Mouse (Mus musculus) gastrocnemius, postnatal 14 days (tissue): ENCODE measurements at regions not wholly inside any gene's neighbourhood (a gene's known extent, or its start where the extent isn't known, plus 50 kb on each side); places are given as distances from the start of the nearest gene placed in this dataset.

Source experiments
- DNase-seq: peaks from one replicate; pipeline ENCODE4 v3.0.0; 2021; ENCODE audit warnings: mixed read lengths
- intact Hi-C: fragments of 180-260 bp; cut with DNase I; formaldehyde crosslinking; loops from one replicate; pipeline ENCODE4 v1.15.1; 2025; ENCODE audit warnings: low total_unique reads

GRCm38 (mm10) chr2:75265739-75266699 is 393.0 kb upstream of the Hnrnpa3 start:
- intact Hi-C loops, result no loop called here

GRCm38 (mm10) chr2:75267949-75268348 is 391.1 kb upstream of the Hnrnpa3 start:
- intact Hi-C loops, result no loop called here
- DNase-seq, result no peak

More at GRCm38 (mm10) chr2:75265739-75266699, 393.0 kb upstream of the Hnrnpa3 start:
- no peak for DNase-seq

GRCm38 (mm10) chr2:75269446-75269845 is 389.6 kb upstream of the Hnrnpa3 start:
- no peak for DNase-seq
- intact Hi-C loops, result no loop called here

GRCm38 (mm10) chr2:75270115-75270514 is 388.9 kb upstream of the Hnrnpa3 start:
- no peak for DNase-seq
- intact Hi-C loops, result no loop called here

GRCm38 (mm10) chr2:75287900-75288299 is 371.2 kb upstream of the Hnrnpa3 start:
- intact Hi-C loops, result no loop called here
- no peak for DNase-seq

GRCm38 (mm10) chr2:75291674-75292073 is 367.4 kb upstream of the Hnrnpa3 start:
- intact Hi-C loops, result no loop called here
- no peak for DNase-seq

GRCm38 (mm10) chr2:75306821-75307220 is 352.2 kb upstream of the Hnrnpa3 start:
- DNase-seq, result no peak
- intact Hi-C loops, result no loop called here

GRCm38 (mm10) chr2:75311191-75311590 is 347.9 kb upstream of the Hnrnpa3 start:
- intact Hi-C loops, result loop anchor here (5.0 to 10.0 kb wide), 3 partner anchors 156 to 609 kb away; partner anchors contain the start of gene Hoxd8
- no peak for DNase-seq

GRCm38 (mm10) chr2:75312246-75312645 is 346.8 kb upstream of the Hnrnpa3 start:
- intact Hi-C loops, result loop anchor here (5.0 to 10.0 kb wide), 3 partner anchors 157 to 610 kb away; partner anchors contain the start of gene Hoxd8
- peak; percentile 10 for DNase-seq

GRCm38 (mm10) chr2:75315341-75315740 is 343.7 kb upstream of the Hnrnpa3 start:
- DNase-seq, result no peak
- intact Hi-C loops, result loop anchor here (10.0 kb wide), 2 partner anchors 161 to 351 kb away; no protein-coding TSS in a partner anchor

GRCm38 (mm10) chr2:75318190-75318589 is 340.9 kb upstream of the Hnrnpa3 start:
- intact Hi-C loops, result loop anchor here (10.0 kb wide), 2 partner anchors 163 to 353 kb away; no protein-coding TSS in a partner anchor
- no peak for DNase-seq

GRCm38 (mm10) chr2:75324146-75324749 is 334.8 kb upstream of the Hnrnpa3 start:
- DNase-seq, result no peak
- intact Hi-C loops, result no loop called here

GRCm38 (mm10) chr2:75329598-75329997 is 329.5 kb upstream of the Hnrnpa3 start:
- DNase-seq, result no peak
- intact Hi-C loops, result no loop called here

- intact Hi-C loops, result no loop called here
- no peak for DNase-seq
These were observed 317.8 kb upstream of the Hnrnpa3 start for GRCm38 (mm10) chr2:75341310-75341709.

- no peak for DNase-seq
- intact Hi-C loops, result no loop called here
These were observed 317.3 kb upstream of the Hnrnpa3 start for GRCm38 (mm10) chr2:75341726-75342280.

GRCm38 (mm10) chr2:75350902-75351301 is 308.2 kb upstream of the Hnrnpa3 start:
- DNase-seq, result no peak
- intact Hi-C loops, result no loop called here

- no peak for DNase-seq
- intact Hi-C loops, result no loop called here
These were observed 307.1 kb upstream of the Hnrnpa3 start for GRCm38 (mm10) chr2:75351965-75352364.

- intact Hi-C loops, result no loop called here
- no peak for DNase-seq
These were observed 306.5 kb upstream of the Hnrnpa3 start for GRCm38 (mm10) chr2:75352564-75352963.

GRCm38 (mm10) chr2:75356691-75357375 is 302.2 kb upstream of the Hnrnpa3 start:
- peak; percentile 10 for DNase-seq
- intact Hi-C loops, result no loop called here

- intact Hi-C loops, result no loop called here
These were observed 301.5 kb upstream of the Hnrnpa3 start for GRCm38 (mm10) chr2:75357516-75357915.

More at GRCm38 (mm10) chr2:75357516-75357915, 301.5 kb upstream of the Hnrnpa3 start:
- DNase-seq, result no peak
